Mouse (Mus musculus) bone marrow macrophage, adult 2 months (primary cell): ENCODE results near the gene Znhit1.

Source experiments
- CTCF ChIP-seq: IDR thresholded peaks from 2 replicates; pipeline ENCODE4 v1.5.1; 2012; ENCODE audit warnings: low read depth, mild to moderate bottlenecking, low read length, moderate library complexity
- POLR2A ChIP-seq: IDR thresholded peaks from 2 replicates; pipeline ENCODE4 v1.6.1; 2012; ENCODE audit warnings: mild to moderate bottlenecking, low read depth, low read length, borderline replicate concordance

- TF ChIP-seq CTCF (no peak), POLR2A (no peak)
These were observed 35.7 kb downstream of the Znhit1 start for GRCm38 (mm10) chr5:136952153-136952552.
